9 mouse cellular contexts compared by ENCODE assay signal in the genomic region with DNA sequence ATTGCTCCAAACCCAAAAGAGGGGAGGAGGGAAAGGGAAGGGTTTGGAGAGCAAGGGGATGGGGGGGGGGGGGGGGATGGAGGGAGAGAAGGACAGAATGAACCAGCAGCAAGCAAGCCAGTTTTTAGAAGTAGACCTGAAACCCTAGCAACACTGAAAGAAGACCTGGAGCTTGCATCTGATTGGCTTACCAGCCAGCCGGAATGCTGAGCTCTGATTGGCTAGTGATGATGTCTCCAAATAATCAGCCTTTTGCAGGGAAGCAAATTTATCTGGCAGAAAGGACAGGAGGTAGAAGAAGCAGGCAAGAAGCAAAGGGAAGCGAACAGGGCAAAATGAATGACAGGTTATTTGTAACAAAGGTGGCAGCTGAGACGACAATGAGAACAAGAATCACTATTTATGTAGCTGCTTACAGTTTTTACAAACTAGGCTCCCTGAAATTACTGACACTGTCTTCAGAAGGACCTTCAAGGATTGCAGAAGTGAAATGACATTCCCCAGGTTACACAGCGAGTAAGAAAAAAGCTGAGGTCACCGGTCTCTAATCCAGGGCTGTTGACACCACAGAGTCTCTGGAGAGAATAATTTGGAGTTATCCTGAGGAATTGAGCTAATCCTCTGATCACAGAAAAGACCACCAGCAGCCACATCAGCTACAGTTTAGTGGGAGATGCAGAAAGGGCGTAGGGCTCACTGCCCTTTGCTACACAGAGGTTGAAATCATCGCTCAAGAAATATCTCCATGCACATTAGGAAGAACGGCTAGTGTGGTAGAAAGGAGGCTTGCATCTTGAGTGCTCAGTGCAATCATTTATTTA.
DNase-seq lines count a peak whose midpoint lies in the region; ATAC-seq and TF ChIP-seq lines count a peak whose summit lies in the region.
"Had no signal": no experiment of that assay in that cellular context is flagged by ENCODE, and none has a peak within 500 bp of the region (broad histone marks: within the 10 kb centered on the region; RNA-seq: fewer than 3 reads in every experiment).

No protein-coding gene starts in this region.

- POLR2A ChIA-PET in Patski (lab: Charles Lee) = interaction anchor here (0.6 to 5.5 kb wide), 5 partner anchors 267 to 468 kb away, joined by 4 to 49 read pairs (median 7); a partner anchor contains a TSS

- no peak overlapping the region; the same call in 1 of the 2 replicates for H3K27ac ChIP-seq in heart, postnatal 0 days (ENCODE audit: low read depth)
- peak overlapping the region; percentile 81 for H3K27ac ChIP-seq in layer of hippocampus, adult 2 months
- H3K27ac ChIP-seq: embryonic facial prominence, embryonic 12.5 days had no signal

- H3K9me3 ChIP-seq in heart, postnatal 0 days (replicated peaks; ENCODE audit: control insufficient read depth, low read length) = no peaks in the 10 kb centered on the region
- H3K9me3 ChIP-seq: embryonic facial prominence, embryonic 12.5 days had no signal

- CTCF ChIA-PET in Patski (lab: Charles Lee) = interaction anchor here (0.8 to 12.7 kb wide), 9 partner anchors 10 to 510 kb away, joined by 3 to 220 read pairs (median 26); a partner anchor contains a TSS

- H3K27me3 ChIP-seq in Patski = peaks cover 19% of the 10 kb centered on the region
- no peaks in the 10 kb centered on the region for H3K27me3 ChIP-seq in heart, postnatal 0 days (ENCODE audit: control insufficient read depth, insufficient read depth, low read length)
- H3K27me3 ChIP-seq: embryonic facial prominence, embryonic 12.5 days had no signal

- ATAC-seq in Patski = peak; percentile 81
- 0 out of 2 replicates have a peak, but pooled peaks have one; percentile 14 for ATAC-seq in heart, postnatal 0 days (ENCODE audit: insufficient read depth, low read depth)
- no peak for ATAC-seq in inflammation-experienced regulatory T-cells, adult 6 months

- H3K36me3 ChIP-seq in heart, postnatal 0 days (replicated peaks; ENCODE audit: control insufficient read depth, insufficient read depth, low read length) = no peaks in the 10 kb centered on the region
- H3K36me3 ChIP-seq: embryonic facial prominence, embryonic 12.5 days had no signal

- TF ChIP-seq EP300 in heart, postnatal 0 days (IDR thresholded peaks at IDR 0.05; ENCODE audit: low read depth) = no peak

- DNase-seq in 3T3-L1 (ENCODE audit: low read depth, low spot score) (peak; percentile 73), Patski (ENCODE audit: low read depth, low spot score) (peak; percentile 22)
- peak; percentile 65 for DNase-seq in embryo, embryonic 10.5 days (ENCODE audit: low spot score)
- DNase-seq in heart, postnatal 0 days (ENCODE audit: low spot score) = no peak
- DNase-seq in layer of hippocampus, adult 2 months (ENCODE audit: low spot score in 2 of 2) = peak; percentile 68 to 91
- peak; percentile 46 for DNase-seq in lung, postnatal 4 days
- peak; percentile 61 for DNase-seq in skeletal muscle tissue, adult 2 months (ENCODE audit: low read depth, low spot score)

- H3K4me1 ChIP-seq in heart, postnatal 0 days (ENCODE audit: control insufficient read depth, insufficient read depth) = no peaks in the 10 kb centered on the region; the same call in 1 of the 2 replicates

- WGBS in heart, postnatal 0 days = 52% methylated on average over 8 of the region's 8 CpGs

- no peak overlapping the region for H3K9ac ChIP-seq in heart, postnatal 0 days (replicated peaks; ENCODE audit: low read depth, low read length)
- H3K9ac ChIP-seq: embryonic facial prominence, embryonic 12.5 days had no signal

- in situ Hi-C loops in Patski (cut with MboI; ENCODE audit: low pct_unique_long_range_greater_than_20kb) = loop anchor here (5.0 to 25.0 kb wide), 6 partner anchors 157 to 712 kb away; a partner anchor contains a TSS

- H3K4me2 ChIP-seq in heart, postnatal 0 days (ENCODE audit: low read depth, low read length) = peak overlapping the region; percentile 15; the same call in 1 of the 2 replicates
- H3K4me2 ChIP-seq: embryonic facial prominence, embryonic 12.5 days had no signal

- no peak for TF ChIP-seq CTCF in Patski (IDR thresholded peaks at IDR 0.05)
- TF ChIP-seq CTCF in heart, postnatal 0 days (IDR thresholded peaks at IDR 0.05; ENCODE audit: low read depth) = no peak
- no peak for TF ChIP-seq CTCF in layer of hippocampus, adult 2 months (conservative IDR thresholded peaks at IDR 0.05)

- H3K4me3 ChIP-seq in heart, postnatal 0 days (ENCODE audit: low read depth, low read length) = no peak overlapping the region
- peak overlapping the region; percentile 42 for H3K4me3 ChIP-seq in layer of hippocampus, adult 2 months
- H3K4me3 ChIP-seq: embryonic facial prominence, embryonic 12.5 days had no signal
